Mouse (Mus musculus) liver, adult 2 months (tissue): ENCODE results near the gene Dlg2.

ENCODE experiments used
- CTCF ChIP-seq: fragments of 200-500 bp; IDR thresholded peaks from 2 replicates; pipeline ENCODE4 v1.5.1; 2011; ENCODE audit warnings: low read depth, low read length, control low read depth
- POLR2A ChIP-seq: fragments of 200-500 bp; IDR thresholded peaks from 2 replicates; pipeline ENCODE4 v1.6.1; 2011; ENCODE audit warnings: low read length, control low read depth; ENCODE audit not compliant: insufficient read depth; ENCODE audit errors: extremely low read depth

- TF ChIP-seq CTCF (no peak), POLR2A (no peak)
Observed at GRCm38 (mm10) chr7:91098521-91098920, 622.0 kb downstream of the Dlg2 start.
